Mouse (Mus musculus) ovary, adult 18-20 months (tissue): ENCODE results near the gene Sars2.

Source experiments
- DNase-seq: peaks from one replicate; pipeline ENCODE4 v3.0.0; 2022; ENCODE audit warnings: low spot score, mixed read lengths

Sars2 gene

GRCm38 (mm10) chr7:28778825-28779224 is 37.0 kb downstream of the Sars2 start:
- no peak for DNase-seq

GRCm38 (mm10) chr7:28780067-28780658 is 38.4 kb downstream of the Sars2 start:
- peak; percentile 52 for DNase-seq

- DNase-seq: no peak
These were observed 39.1 kb downstream of the Sars2 start for GRCm38 (mm10) chr7:28780857-28781256.

- DNase-seq: no peak
These were observed 39.5 kb downstream of the Sars2 start for GRCm38 (mm10) chr7:28781261-28781663.

GRCm38 (mm10) chr7:28785161-28785560 is 43.4 kb downstream of the Sars2 start:
- DNase-seq: no peak

- no peak for DNase-seq
These were observed 46.1 kb downstream of the Sars2 start for GRCm38 (mm10) chr7:28787884-28788283.

GRCm38 (mm10) chr7:28788307-28789195 is 46.8 kb downstream of the Sars2 start, which contains the start of gene Rinl:
TSS of gene Rinl (plus strand) at chr7:28788969.
- no peak for DNase-seq

- DNase-seq: no peak
These were observed 47.4 kb downstream of the Sars2 start for GRCm38 (mm10) chr7:28789235-28789634.

GRCm38 (mm10) chr7:28790066-28790806 is 48.4 kb downstream of the Sars2 start:
- DNase-seq: no peak

- DNase-seq: no peak
These were observed 49.9 kb downstream of the Sars2 start for GRCm38 (mm10) chr7:28791706-28792105.

GRCm38 (mm10) chr7:28792391-28793185 is 50.8 kb downstream of the Sars2 start:
- no peak for DNase-seq

GRCm38 (mm10) chr7:28793834-28794233 is 52.0 kb downstream of the Sars2 start:
- no peak for DNase-seq

- DNase-seq: no peak
These were observed 52.7 kb downstream of the Sars2 start for GRCm38 (mm10) chr7:28794496-28794895.

GRCm38 (mm10) chr7:28795832-28796231 is 54.0 kb downstream of the Sars2 start:
- no peak for DNase-seq

GRCm38 (mm10) chr7:28796562-28796975 is 54.8 kb downstream of the Sars2 start:
- DNase-seq: peak; percentile 69

GRCm38 (mm10) chr7:28799994-28800393 is 58.2 kb downstream of the Sars2 start:
- no peak for DNase-seq

GRCm38 (mm10) chr7:28801451-28801850 is 59.7 kb downstream of the Sars2 start:
- no peak for DNase-seq

GRCm38 (mm10) chr7:28801901-28802670 is 60.3 kb downstream of the Sars2 start:
- no peak for DNase-seq

- no peak for DNase-seq
These were observed 61.2 kb downstream of the Sars2 start for GRCm38 (mm10) chr7:28802846-28803588.
